Mouse (Mus musculus) C2C12 (cell line): ENCODE measurements around the gene Rpl18a.

Source experiments
- CTCF ChIP-seq: IDR thresholded peaks from one replicate; pipeline ENCODE4 v1.5.1; 2011; ENCODE audit not compliant: control insufficient read depth, insufficient read depth, insufficient read length
- MAX ChIP-seq: IDR thresholded peaks from one replicate; pipeline ENCODE4 v1.6.1; 2011; ENCODE audit warnings: mild to moderate bottlenecking, control low read depth
- MYOD1 ChIP-seq: IDR thresholded peaks from one replicate; pipeline ENCODE4 v1.6.1; 2011; ENCODE audit warnings: low read depth; ENCODE audit not compliant: control insufficient read depth, insufficient read length
- MYOG ChIP-seq: IDR thresholded peaks from one replicate; pipeline ENCODE4 v1.6.1; 2011; ENCODE audit not compliant: control insufficient read depth, insufficient read length; ENCODE audit errors: extremely low read depth

DNA sequence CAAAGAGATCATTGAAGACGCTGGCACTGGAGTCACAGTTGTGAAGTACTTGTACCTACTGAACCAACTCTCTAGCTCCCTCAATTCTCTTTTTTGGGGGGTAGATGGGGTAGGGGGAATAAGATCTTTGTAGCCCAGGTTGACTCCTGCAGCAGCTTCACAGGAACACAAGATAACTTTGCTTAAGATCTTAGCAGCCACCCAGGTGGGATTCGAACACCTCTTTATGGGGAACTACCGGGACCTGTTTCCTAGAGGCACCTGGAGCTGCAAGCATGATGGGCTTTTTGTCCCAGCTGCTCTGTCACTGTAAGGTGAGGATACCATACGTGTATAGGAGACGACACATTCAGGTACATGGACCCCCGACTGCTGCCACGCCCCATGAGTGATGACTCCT is 30.6 kb downstream of the Rpl18a start:
- TF ChIP-seq CTCF: no peak
- no peak for TF ChIP-seq MYOD1
- no peak for TF ChIP-seq MYOG
- TF ChIP-seq MAX: no peak
